Mouse (Mus musculus) fat pad, adult 2 months (tissue): ENCODE measurements at regions not wholly inside any gene's neighbourhood (a gene's known extent, or its start where the extent isn't known, plus 50 kb on each side); places are given as distances from the start of the nearest gene placed in this dataset.

ENCODE experiments used
- DNase-seq: peaks from one replicate; pipeline ENCODE4 v3.0.0-alpha.2; 2011; ENCODE audit warnings: low read depth, low spot score; ENCODE audit errors: extremely low read depth

DNA sequence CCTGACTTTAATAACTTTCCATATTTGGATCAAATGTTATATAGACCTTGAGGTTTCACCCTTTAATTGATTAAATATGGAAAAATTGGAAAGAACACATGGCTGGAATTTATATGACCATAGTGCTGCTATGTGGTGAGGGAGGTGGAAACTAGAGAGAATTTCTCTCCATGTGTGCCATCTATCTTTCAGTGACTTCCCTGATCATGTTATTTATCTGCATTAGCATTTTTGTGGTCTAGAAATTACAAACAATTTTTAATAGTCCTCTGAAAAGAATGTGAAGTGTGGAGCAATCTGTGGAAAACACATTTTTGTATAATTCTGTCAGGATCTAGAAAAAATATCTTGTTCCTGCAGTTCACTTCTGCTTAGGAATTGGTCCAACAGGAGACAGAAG lies 152.2 kb upstream of the Thbs1 start:
- DNase-seq: no peak

DNA sequence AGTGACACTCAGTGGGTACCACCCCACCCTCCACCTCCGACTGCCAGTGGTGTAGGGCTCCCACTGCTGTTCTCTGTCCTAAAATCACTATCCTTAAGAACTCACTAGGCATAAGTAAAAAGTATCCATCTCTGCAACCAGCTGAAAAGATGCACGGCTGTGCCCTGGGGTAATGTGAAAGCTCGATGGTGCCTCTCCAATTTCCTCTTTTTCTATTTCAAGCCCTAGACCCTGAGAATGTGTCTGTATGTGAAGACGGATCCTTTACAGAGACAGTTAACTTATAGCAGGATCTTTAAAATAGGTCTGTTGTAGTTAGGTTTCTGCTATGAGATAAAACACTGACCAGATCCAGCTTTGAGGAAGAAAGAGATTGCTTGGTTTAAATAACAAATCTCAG lies 149.1 kb upstream of the Thbs1 start:
- no peak for DNase-seq

DNA sequence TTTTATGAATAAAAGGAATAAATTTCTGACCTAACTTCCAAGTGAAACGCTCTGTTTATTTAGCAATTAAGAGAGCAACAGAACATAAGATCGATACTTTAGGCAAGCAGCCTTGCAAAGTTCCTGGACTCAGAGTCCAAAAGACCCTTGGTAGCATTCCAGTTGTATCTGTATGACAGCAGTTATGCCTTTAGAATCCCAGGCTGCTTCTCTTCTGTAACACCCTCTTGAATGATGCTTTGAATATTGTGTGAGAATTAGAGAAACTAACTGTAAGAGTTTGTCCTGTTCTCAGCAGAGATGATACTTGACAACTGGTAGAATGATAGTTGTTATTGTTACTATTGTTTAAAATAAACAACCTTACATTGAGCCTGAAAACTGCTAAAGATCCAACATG lies 148.2 kb upstream of the Thbs1 start:
- DNase-seq: no peak

DNA sequence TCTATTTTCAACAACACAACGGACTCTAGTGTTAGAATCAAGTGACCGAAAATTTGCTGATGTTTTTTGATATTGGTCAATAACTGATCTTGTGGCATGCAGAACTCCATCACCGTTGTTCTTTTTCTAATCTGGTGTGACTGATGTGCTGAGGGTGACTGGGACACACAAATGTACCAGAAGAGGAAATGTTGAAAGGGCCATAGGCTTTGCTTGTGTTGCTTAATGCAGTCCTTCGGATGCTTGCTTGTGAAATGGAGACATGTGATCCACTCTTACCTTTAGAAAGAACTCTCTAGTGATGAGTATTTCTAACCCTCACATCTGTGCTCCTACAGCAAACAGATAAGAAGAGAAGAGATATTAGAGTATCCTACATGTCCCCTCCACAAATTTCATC lies 145.9 kb upstream of the Thbs1 start:
- DNase-seq: no peak

DNA sequence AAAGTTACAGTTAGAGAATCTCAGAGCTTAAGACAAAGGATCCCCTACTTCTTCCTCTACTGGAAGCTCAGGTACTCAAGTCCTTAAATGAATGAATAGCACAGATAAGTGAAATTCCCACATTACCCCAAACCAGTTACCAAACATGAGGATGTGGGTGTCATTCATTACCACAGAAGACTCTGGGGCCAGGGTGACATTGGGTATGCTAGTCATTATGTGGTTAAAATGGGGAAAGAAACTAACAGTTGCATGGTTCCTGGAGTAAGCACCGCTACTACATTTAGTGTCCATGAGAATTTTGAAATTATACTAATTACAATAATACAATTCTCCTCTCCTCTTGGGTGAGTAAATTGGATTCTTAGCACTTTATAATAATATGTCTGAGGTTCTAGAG lies 142.9 kb upstream of the Thbs1 start:
- no peak for DNase-seq

DNA sequence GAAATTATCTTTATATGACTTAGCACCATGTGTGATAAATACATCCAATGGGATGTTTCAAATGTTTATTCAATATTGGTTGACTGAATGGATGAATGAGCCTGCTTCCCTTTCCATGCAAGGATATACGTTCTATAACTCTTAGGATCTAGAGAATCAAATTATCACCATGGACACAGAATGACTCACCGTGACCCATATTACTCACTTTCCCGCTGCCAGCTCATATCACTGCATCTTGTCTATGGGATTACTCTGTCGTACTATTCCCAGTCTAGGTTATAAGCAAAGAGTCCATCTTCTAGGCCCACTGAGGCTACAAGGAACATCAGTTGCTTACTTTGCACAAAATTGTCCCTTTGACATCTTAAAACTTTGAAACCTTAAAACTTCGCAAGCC lies 141.0 kb upstream of the Thbs1 start:
- no peak for DNase-seq

DNA sequence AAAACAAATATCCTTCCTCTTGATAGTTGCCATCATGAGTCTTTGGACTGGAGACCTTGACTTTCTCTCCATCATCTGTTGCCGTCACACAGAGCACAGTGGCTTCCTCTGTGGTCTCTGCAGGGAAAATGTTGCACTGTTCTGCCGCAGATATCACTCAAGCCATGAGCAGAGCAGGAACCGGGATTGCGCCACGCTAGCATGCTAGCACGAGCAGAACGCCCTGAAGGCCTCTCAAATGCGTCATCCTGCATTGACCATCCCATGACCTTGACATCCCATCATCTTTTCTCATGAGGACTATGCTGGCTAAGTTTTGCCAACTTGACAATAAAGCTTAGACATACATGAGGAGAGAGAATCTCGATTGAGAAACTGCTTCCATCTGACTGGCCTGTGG lies 134.6 kb upstream of the Thbs1 start:
- no peak for DNase-seq

DNA sequence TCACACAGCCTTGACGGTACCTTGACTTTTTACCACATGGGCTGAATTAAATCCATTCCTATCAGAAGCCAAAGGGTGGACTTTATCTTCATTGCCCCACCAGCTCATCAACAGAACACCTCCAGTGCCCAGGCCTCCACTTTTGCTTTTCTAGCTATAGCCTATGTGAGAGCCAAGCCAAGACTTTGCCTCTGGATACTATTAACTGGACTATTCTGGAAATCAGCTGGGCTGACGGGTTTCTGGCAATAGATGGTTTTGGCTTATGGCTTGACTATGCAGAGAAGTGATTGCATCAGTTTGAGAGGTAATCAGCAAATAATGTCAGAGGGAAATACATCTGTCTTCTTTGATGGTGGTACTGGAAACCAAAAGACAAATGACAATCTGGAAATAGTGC lies 130.8 kb upstream of the Thbs1 start:
- DNase-seq: peak; percentile 30

GRCm38 (mm10) chr2:117984569-117984968 lies 127.1 kb upstream of the Thbs1 start:
- no peak for DNase-seq

GRCm38 (mm10) chr2:117987426-117988215 lies 124.1 kb upstream of the Thbs1 start:
- DNase-seq: no peak

- peak; percentile 40 for DNase-seq
Observed at GRCm38 (mm10) chr2:117988396-117989173, 123.1 kb upstream of the Thbs1 start.

GRCm38 (mm10) chr2:117989215-117989614 lies 122.5 kb upstream of the Thbs1 start:
- DNase-seq: no peak

- DNase-seq: no peak
Observed at GRCm38 (mm10) chr2:117996130-117997083, 115.3 kb upstream of the Thbs1 start.

DNA sequence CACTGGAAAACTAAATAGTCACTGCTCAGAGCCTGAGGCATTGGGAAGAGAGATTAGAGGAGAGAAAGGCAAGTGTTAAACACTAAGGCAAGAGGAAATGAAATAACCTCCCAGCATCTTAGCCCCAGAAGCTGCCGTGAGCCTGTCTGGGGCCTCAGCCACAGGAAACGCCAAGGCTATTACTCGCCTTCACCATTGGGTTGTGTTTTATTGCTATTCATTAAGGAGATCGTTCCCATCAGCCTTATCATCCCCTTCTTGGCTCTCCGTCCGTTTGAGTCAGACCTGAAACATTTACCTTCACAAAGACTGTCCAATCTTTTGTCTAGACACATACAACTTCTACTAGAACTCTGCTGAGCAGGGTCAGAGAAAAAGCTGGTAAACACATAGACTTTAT lies 112.0 kb upstream of the Thbs1 start:
- DNase-seq: no peak

GRCm38 (mm10) chr2:118004191-118004590 lies 107.5 kb upstream of the Thbs1 start:
- DNase-seq: no peak

- DNase-seq: no peak
Observed at GRCm38 (mm10) chr2:118007539-118008427, 103.9 kb upstream of the Thbs1 start.

DNA sequence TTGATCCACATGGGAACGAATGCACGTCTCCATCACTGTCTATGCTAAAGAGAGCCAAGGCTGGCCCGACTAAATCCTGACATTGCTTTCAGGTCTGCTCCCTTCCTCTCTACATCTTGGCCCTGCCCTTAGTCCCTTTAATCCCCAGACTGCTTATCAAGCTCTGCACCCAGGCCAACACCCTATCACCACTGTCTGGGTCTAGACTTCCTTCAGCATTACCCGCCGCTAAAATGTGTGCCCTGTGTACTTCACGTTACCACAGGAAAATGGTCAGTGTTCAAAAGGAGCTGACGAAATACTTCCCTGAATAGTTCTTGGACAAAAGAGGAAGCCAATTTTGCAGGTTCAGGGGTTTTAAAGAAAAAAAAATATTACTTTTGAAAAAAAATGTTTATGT lies 100.0 kb upstream of the Thbs1 start:
- no peak for DNase-seq

GRCm38 (mm10) chr2:118012211-118012610 lies 99.5 kb upstream of the Thbs1 start:
- DNase-seq: no peak

GRCm38 (mm10) chr2:118013156-118013555 lies 98.5 kb upstream of the Thbs1 start:
- no peak for DNase-seq

DNA sequence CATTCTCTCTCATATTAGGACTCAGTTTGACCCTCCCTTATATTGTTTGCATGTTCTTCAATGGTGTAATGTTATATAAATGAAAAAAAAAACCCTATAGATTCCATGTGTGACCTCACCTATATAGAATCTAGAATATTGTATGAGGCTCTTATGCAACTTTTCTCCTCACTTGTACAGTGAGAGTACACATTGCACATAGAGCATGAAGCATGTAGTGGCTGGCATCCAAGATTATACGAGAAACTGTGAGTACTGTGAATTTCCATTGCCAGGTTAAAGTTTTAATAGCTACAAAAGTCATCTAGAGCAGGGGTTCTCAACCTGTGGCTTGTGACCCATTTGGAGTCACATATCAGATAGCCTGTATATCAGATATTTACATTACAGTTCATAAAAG lies 96.5 kb upstream of the Thbs1 start:
- no peak for DNase-seq
